Mouse (Mus musculus): ENCODE measurements around the gene Xpa.
"Not testable (repeated sequence)": the region's sequence is repeated elsewhere in the genome, so short reads cannot be mapped to it uniquely, and the experiment has no call there.

The Xpa gene

GRCm38 (mm10) chr4:46195781-46196487 is at the start of gene Xpa:
Gene Xpa, minus strand, starts transcription at chr4:46196311.
- DNase-seq (ENCODE audit: low spot score): peak; percentile 59

- no peak for DNase-seq (ENCODE audit: low spot score)
Measured at GRCm38 (mm10) chr4:46235871-46236270, 39.8 kb upstream of the Xpa start.

- DNase-seq (ENCODE audit: low spot score): no peak
Measured at GRCm38 (mm10) chr4:46234739-46235138, 38.6 kb upstream of the Xpa start.

GRCm38 (mm10) chr4:46226972-46227535 is 30.9 kb upstream of the Xpa start:
- no peak for DNase-seq (ENCODE audit: low spot score)

GRCm38 (mm10) chr4:46221090-46221489 is 25.0 kb upstream of the Xpa start:
- DNase-seq (ENCODE audit: low spot score): no peak

- no peak for DNase-seq (ENCODE audit: low spot score)
Measured at GRCm38 (mm10) chr4:46202562-46203126, 6.5 kb upstream of the Xpa start.

GRCm38 (mm10) chr4:46201834-46202561 is 5.9 kb upstream of the Xpa start:
- DNase-seq (ENCODE audit: low spot score): no peak

GRCm38 (mm10) chr4:46198064-46198463 is 2.0 kb upstream of the Xpa start:
- DNase-seq (ENCODE audit: low spot score): no peak

- DNase-seq (ENCODE audit: low spot score): no peak
Measured at GRCm38 (mm10) chr4:46196513-46196912, 402 bp upstream of the Xpa start.

- not testable (repeated sequence) for DNase-seq (ENCODE audit: low spot score)
Measured at GRCm38 (mm10) chr4:46192011-46192410, 4.1 kb downstream of the Xpa start.

GRCm38 (mm10) chr4:46186466-46186865 is 9.6 kb downstream of the Xpa start:
- no peak for DNase-seq (ENCODE audit: low spot score)

- DNase-seq (ENCODE audit: low spot score): no peak
Measured at GRCm38 (mm10) chr4:46185890-46186289, 10.2 kb downstream of the Xpa start.

- DNase-seq (ENCODE audit: low spot score): no peak
Measured at GRCm38 (mm10) chr4:46185423-46185822, 10.7 kb downstream of the Xpa start.

GRCm38 (mm10) chr4:46182181-46182580 is 13.9 kb downstream of the Xpa start:
- no peak for DNase-seq (ENCODE audit: low spot score)

- no peak for DNase-seq (ENCODE audit: low spot score)
Measured at GRCm38 (mm10) chr4:46181168-46181567, 14.9 kb downstream of the Xpa start.

GRCm38 (mm10) chr4:46177496-46177895 is 18.6 kb downstream of the Xpa start:
- DNase-seq (ENCODE audit: low spot score): no peak

GRCm38 (mm10) chr4:46177018-46177417 is 19.1 kb downstream of the Xpa start:
- no peak for DNase-seq (ENCODE audit: low spot score)

GRCm38 (mm10) chr4:46176313-46176712 is 19.8 kb downstream of the Xpa start:
- DNase-seq (ENCODE audit: low spot score): no peak

- DNase-seq (ENCODE audit: low spot score): no peak
Measured at GRCm38 (mm10) chr4:46171761-46172160, 24.4 kb downstream of the Xpa start.

GRCm38 (mm10) chr4:46165831-46166230 is 30.3 kb downstream of the Xpa start:
- no peak for DNase-seq (ENCODE audit: low spot score)

GRCm38 (mm10) chr4:46164027-46164426 is 32.1 kb downstream of the Xpa start:
- DNase-seq (ENCODE audit: low spot score): no peak

GRCm38 (mm10) chr4:46151903-46152544 is 44.1 kb downstream of the Xpa start:
- DNase-seq (ENCODE audit: low spot score): no peak
